ENCODE assay signal across 20 mouse cellular contexts in the genomic region with DNA sequence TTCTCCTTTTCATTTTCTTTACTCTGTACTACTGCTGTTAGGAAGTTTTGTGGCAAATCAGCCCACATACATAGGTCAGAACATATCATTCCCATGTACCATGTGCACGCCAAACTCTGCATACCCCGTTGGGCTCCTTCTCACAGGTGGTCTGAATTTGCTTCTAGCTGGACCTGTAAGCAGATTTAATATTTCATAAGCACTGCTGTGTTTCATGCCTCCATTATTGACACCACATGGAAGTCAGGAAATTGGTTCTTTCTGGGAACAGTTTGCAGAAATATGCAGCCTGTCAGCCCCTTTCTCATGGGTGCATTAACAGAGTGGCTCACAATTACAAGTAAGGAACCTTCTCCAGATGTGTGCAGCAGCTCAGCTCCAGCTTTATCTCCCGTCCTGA.
DNase-seq lines count a peak whose midpoint lies in the region; ATAC-seq and TF ChIP-seq lines count a peak whose summit lies in the region.
"Had no signal": no experiment of that assay in that cellular context is flagged by ENCODE, and none has a peak within 500 bp of the region (broad histone marks: within the 10 kb centered on the region; RNA-seq: fewer than 3 reads in every experiment).

No protein-coding gene starts in this region.

- no peak overlapping the region for H3K27ac ChIP-seq in lung, embryonic 14.5 days (ENCODE audit: low read depth)
- H3K27ac ChIP-seq in limb, embryonic 15.5 days = peak overlapping the region; percentile 39; the same call in 1 of the 2 replicates
- H3K27ac ChIP-seq: forebrain, embryonic 15.5 days; heart, adult 2 months; heart, embryonic 15.5 days; hindbrain, embryonic 14.5 days; kidney, embryonic 15.5 days; layer of hippocampus, adult 2 months; midbrain, embryonic 12.5 days had no signal

- H3K27me3 ChIP-seq in lung, embryonic 14.5 days (ENCODE audit: insufficient read depth, low read length) = no peaks in the 10 kb centered on the region
- H3K27me3 ChIP-seq in limb, embryonic 15.5 days = no peaks in the 10 kb centered on the region
- H3K27me3 ChIP-seq: forebrain, embryonic 15.5 days; heart, embryonic 15.5 days; kidney, embryonic 15.5 days; midbrain, embryonic 12.5 days had no signal

- no peak overlapping the region for H3K4me3 ChIP-seq in lung, embryonic 14.5 days (ENCODE audit: low read depth, low read length)
- no peak overlapping the region for H3K4me3 ChIP-seq in limb, embryonic 15.5 days
- H3K4me3 ChIP-seq: forebrain, embryonic 15.5 days; heart, adult 2 months; heart, embryonic 15.5 days; kidney, embryonic 15.5 days; layer of hippocampus, adult 2 months; midbrain, embryonic 12.5 days had no signal

- no peak for TF ChIP-seq CTCF in lung, embryonic 14.5 days (IDR thresholded peaks at IDR 0.05; ENCODE audit: low read depth)

- intact Hi-C loops in heart, postnatal 25 days (cut with DNase I) = no loop called here

- no peaks in the 10 kb centered on the region for H3K9me3 ChIP-seq in lung, embryonic 14.5 days (ENCODE audit: low read depth, low read length)
- no peaks in the 10 kb centered on the region for H3K9me3 ChIP-seq in limb, embryonic 15.5 days
- H3K9me3 ChIP-seq: forebrain, embryonic 15.5 days; heart, embryonic 15.5 days; kidney, embryonic 15.5 days; midbrain, embryonic 12.5 days had no signal

- WGBS in lung, embryonic 14.5 days = 52% methylated on average over 3 of the region's 3 CpGs
- WGBS in limb, embryonic 15.5 days = 34% methylated on average over 3 of the region's 3 CpGs

- H3K4me1 ChIP-seq in lung, embryonic 14.5 days (ENCODE audit: insufficient read depth) = no peaks in the 10 kb centered on the region
- H3K4me1 ChIP-seq in limb, embryonic 15.5 days = 0 out of 2 replicates have a peak, but pooled peaks cover 4% of the 10 kb centered on the region
- H3K4me1 ChIP-seq: forebrain, embryonic 15.5 days; heart, embryonic 15.5 days; kidney, embryonic 15.5 days; midbrain, embryonic 12.5 days had no signal

- H3K36me3 ChIP-seq in lung, embryonic 14.5 days (ENCODE audit: insufficient read depth) = no peaks in the 10 kb centered on the region
- no peaks in the 10 kb centered on the region for H3K36me3 ChIP-seq in limb, embryonic 15.5 days
- H3K36me3 ChIP-seq: forebrain, embryonic 15.5 days; heart, embryonic 15.5 days; kidney, embryonic 15.5 days; midbrain, embryonic 12.5 days had no signal

- H3K9ac ChIP-seq in lung, embryonic 14.5 days = no peak overlapping the region
- no peak overlapping the region for H3K9ac ChIP-seq in limb, embryonic 15.5 days
- H3K9ac ChIP-seq: forebrain, embryonic 15.5 days; heart, embryonic 15.5 days; hindbrain, embryonic 14.5 days; kidney, embryonic 15.5 days; liver, postnatal 0 days; midbrain, embryonic 12.5 days had no signal

- H3K4me2 ChIP-seq in lung, embryonic 14.5 days = no peak overlapping the region
- no peak overlapping the region for H3K4me2 ChIP-seq in limb, embryonic 15.5 days
- H3K4me2 ChIP-seq: forebrain, embryonic 15.5 days; heart, embryonic 15.5 days; hindbrain, embryonic 14.5 days; kidney, embryonic 15.5 days; midbrain, embryonic 12.5 days had no signal

- peak; percentile 11 for DNase-seq in lung, embryonic 14.5 days
- no peak for DNase-seq in lung, postnatal 4 days
- peak; percentile 31 for DNase-seq in fibroblast of lung, adult 2 months (ENCODE audit: low read depth)
- no peak for DNase-seq in heart, postnatal 25 days (ENCODE audit: low spot score)
- no peak for DNase-seq in thymus, postnatal 0 days (ENCODE audit: low spot score)
- DNase-seq: cerebellum, adult 9-11 months; heart, adult 2 months; liver; liver, postnatal 0 days; right cerebral cortex, postnatal 14 days; thymus, adult 18-20 months had no signal

- no peak for ATAC-seq in lung, embryonic 14.5 days (ENCODE audit: insufficient read depth)
- peak; percentile 78 for ATAC-seq in limb, embryonic 15.5 days (ENCODE audit: insufficient number of reproducible peaks, low FRiP score, low TSS enrichment, low read depth)
- ATAC-seq in granulocyte monocyte progenitor cell, adult 5-6 weeks (replicated peaks; ENCODE audit: poor library complexity, severe bottlenecking) = no peak
- ATAC-seq: forebrain, embryonic 15.5 days; intestine, embryonic 16.5 days; liver, postnatal 0 days had no signal

Comparison
In these comparisons a context has a peak if more than half of its experiments do, and no peak if none do; other contexts are left out.
1. DNase-seq: peak in lung, embryonic 14.5 days (single experiment) and fibroblast of lung, adult 2 months (single experiment); none in lung, postnatal 4 days (0 of 2), heart, postnatal 25 days (single experiment) and thymus, postnatal 0 days (single experiment).